Comparison of ENCODE assay signal across 26 mouse cellular contexts in genomic region chr12:98349864-98350643, GRCm38 (mm10).
DNase-seq lines count a peak whose midpoint lies in the region; ATAC-seq and TF ChIP-seq lines count a peak whose summit lies in the region.
"Had no signal": no experiment of that assay in that cellular context is flagged by ENCODE, and none has a peak within 500 bp of the region (broad histone marks: within the 10 kb centered on the region; RNA-seq: fewer than 3 reads in every experiment).

No protein-coding gene starts in this region.

- H3K36me3 ChIP-seq in kidney, embryonic 15.5 days = no peaks in the 10 kb centered on the region
- no peaks in the 10 kb centered on the region for H3K36me3 ChIP-seq in stomach, embryonic 14.5 days (ENCODE audit: control insufficient read depth, insufficient read depth, low read length)
- no peaks in the 10 kb centered on the region for H3K36me3 ChIP-seq in stomach, postnatal 0 days (ENCODE audit: control insufficient read depth, insufficient read depth, low read length)
- H3K36me3 ChIP-seq: heart, embryonic 15.5 days; lung, embryonic 15.5 days; midbrain, embryonic 10.5 days; neural tube, embryonic 12.5 days had no signal

- peak; percentile 78 for DNase-seq in heart, adult 11 months
- no peak for DNase-seq in heart, postnatal 25 days (ENCODE audit: low spot score)
- DNase-seq in kidney, postnatal 4 days = no peak
- no peak for DNase-seq in stomach, postnatal 0 days (ENCODE audit: low spot score)
- no peak for DNase-seq in gastrocnemius, postnatal 36 days
- DNase-seq: adrenal gland, postnatal 14 days; cerebellum, adult 11 months; cerebellum, adult 9-10 months; gastrocnemius, postnatal 25 days; kidney, adult 8-10 months; layer of hippocampus, postnatal 36 days; left cerebral cortex, postnatal 4 days; right cerebral cortex, adult 18-20 months; spleen, adult 18-20 months; thymus, postnatal 4 days had no signal

- H3K9ac ChIP-seq in kidney, embryonic 15.5 days = no peak overlapping the region
- H3K9ac ChIP-seq in stomach, embryonic 14.5 days (replicated peaks; ENCODE audit: low read depth, low read length) = no peak overlapping the region
- no peak overlapping the region for H3K9ac ChIP-seq in stomach, postnatal 0 days (ENCODE audit: low read length)
- H3K9ac ChIP-seq: heart, embryonic 15.5 days; lung, embryonic 15.5 days; neural tube, embryonic 12.5 days had no signal

- H3K4me2 ChIP-seq in kidney, embryonic 15.5 days = no peak overlapping the region
- H3K4me2 ChIP-seq in stomach, embryonic 14.5 days (replicated peaks; ENCODE audit: low read depth, low read length) = no peak overlapping the region
- no peak overlapping the region for H3K4me2 ChIP-seq in stomach, postnatal 0 days (replicated peaks; ENCODE audit: low read depth)
- H3K4me2 ChIP-seq: heart, embryonic 15.5 days; liver, embryonic 11.5 days; lung, embryonic 15.5 days; neural tube, embryonic 12.5 days had no signal

- TF ChIP-seq CTCF in stomach, postnatal 0 days (IDR thresholded peaks at IDR 0.05; ENCODE audit: low read depth) = no peak

- TF ChIP-seq EP300 in stomach, postnatal 0 days (optimal IDR thresholded peaks at IDR 0.05) = no peak

- H3K27ac ChIP-seq in kidney, embryonic 15.5 days = no peak overlapping the region
- no peak overlapping the region for H3K27ac ChIP-seq in stomach, embryonic 14.5 days (ENCODE audit: low read length)
- no peak overlapping the region for H3K27ac ChIP-seq in stomach, postnatal 0 days (replicated peaks)
- H3K27ac ChIP-seq: heart, embryonic 15.5 days; lung, embryonic 15.5 days; midbrain, embryonic 10.5 days; neural tube, embryonic 12.5 days had no signal

- no peaks in the 10 kb centered on the region for H3K9me3 ChIP-seq in kidney, embryonic 15.5 days (replicated peaks)
- no peaks in the 10 kb centered on the region for H3K9me3 ChIP-seq in stomach, embryonic 14.5 days (ENCODE audit: control insufficient read depth, low read depth, low read length)
- no peaks in the 10 kb centered on the region for H3K9me3 ChIP-seq in stomach, postnatal 0 days (ENCODE audit: control insufficient read depth, low read length)
- H3K9me3 ChIP-seq: heart, embryonic 15.5 days; lung, embryonic 15.5 days; midbrain, embryonic 10.5 days; neural tube, embryonic 12.5 days had no signal

- H3K4me1 ChIP-seq in kidney, embryonic 15.5 days = no peaks in the 10 kb centered on the region
- H3K4me1 ChIP-seq in stomach, embryonic 14.5 days (ENCODE audit: control insufficient read depth, insufficient read depth, low read length) = no peaks in the 10 kb centered on the region
- no peaks in the 10 kb centered on the region for H3K4me1 ChIP-seq in stomach, postnatal 0 days (replicated peaks; ENCODE audit: control insufficient read depth, insufficient read depth)
- H3K4me1 ChIP-seq: heart, embryonic 15.5 days; lung, embryonic 15.5 days; midbrain, embryonic 10.5 days; neural tube, embryonic 12.5 days had no signal

- ATAC-seq in kidney, embryonic 15.5 days (replicated peaks; ENCODE audit: low FRiP score) = peak; percentile 18; the same call in 1 of the 2 replicates
- peak; percentile 58; the same call in 1 of the 2 replicates for ATAC-seq in stomach, embryonic 14.5 days (ENCODE audit: insufficient number of reproducible peaks, insufficient read depth, low FRiP score, low read depth)
- ATAC-seq in stomach, postnatal 0 days (ENCODE audit: low FRiP score, low TSS enrichment) = no peak
- ATAC-seq: forebrain, embryonic 14.5 days; intestine, embryonic 16.5 days; Patski had no signal

- WGBS in kidney, embryonic 15.5 days = 93% methylated on average over 7 of the region's 7 CpGs
- WGBS in stomach, embryonic 14.5 days = 95% methylated on average over 7 of the region's 7 CpGs
- WGBS in stomach, postnatal 0 days = 96% methylated on average over 7 of the region's 7 CpGs

- no peaks in the 10 kb centered on the region for H3K27me3 ChIP-seq in kidney, embryonic 15.5 days
- H3K27me3 ChIP-seq in stomach, embryonic 14.5 days (ENCODE audit: control insufficient read depth, insufficient read depth, low read length) = no peaks in the 10 kb centered on the region
- H3K27me3 ChIP-seq in stomach, postnatal 0 days (ENCODE audit: control insufficient read depth, insufficient read depth, low read length) = no peaks in the 10 kb centered on the region
- H3K27me3 ChIP-seq: heart, embryonic 15.5 days; lung, embryonic 15.5 days; neural tube, embryonic 12.5 days; Patski had no signal

- H3K4me3 ChIP-seq in kidney, embryonic 15.5 days (replicated peaks) = no peak overlapping the region
- no peak overlapping the region for H3K4me3 ChIP-seq in stomach, embryonic 14.5 days (ENCODE audit: low read depth, low read length)
- H3K4me3 ChIP-seq in stomach, postnatal 0 days (ENCODE audit: low read depth, low read length) = no peak overlapping the region
- H3K4me3 ChIP-seq: heart, embryonic 15.5 days; lung, embryonic 15.5 days; midbrain, embryonic 10.5 days; myocyte; neural tube, embryonic 12.5 days had no signal

- intact Hi-C loops in heart, postnatal 25 days (cut with DNase I) = loop anchor here (5.0 kb wide), 1 partner anchor 138 kb away; no protein-coding TSS in a partner anchor
- intact Hi-C loops in gastrocnemius, postnatal 36 days (cut with DNase I) = loop anchor here (5.0 kb wide), 1 partner anchor 138 kb away; no protein-coding TSS in a partner anchor
